Mouse (Mus musculus): Measurements from ENCODE around the gene Mars2. TPM values are rescaled to one million over a fixed set of nuclear protein-coding genes. Genes with fewer than 3 reads are reported as not detected.
A peak's percentile ranks its signal among the peaks of the same experiment; 100 is the strongest.

Gene Mars2
- total RNA-seq, 2 experiments from 2014 or later = 6.2 to 7.3 TPM

GRCm38 (mm10) chr1:55217191-55217590 is 19.8 kb upstream of the Mars2 start:
- no peak for DNase-seq (ENCODE audit: low spot score in 2 of 2)

- no peak for DNase-seq (ENCODE audit: low spot score in 2 of 2)
These were observed 15.6 kb upstream of the Mars2 start for GRCm38 (mm10) chr1:55221352-55221751.

GRCm38 (mm10) chr1:55223026-55223425 is 14.0 kb upstream of the Mars2 start:
- DNase-seq (ENCODE audit: low spot score in 2 of 2) = no peak

- peak in 1 of 2 experiments; percentile 7 for DNase-seq (ENCODE audit: low spot score in 2 of 2)
These were observed 12.9 kb upstream of the Mars2 start for GRCm38 (mm10) chr1:55224111-55224510.

GRCm38 (mm10) chr1:55225398-55225797 is 11.6 kb upstream of the Mars2 start:
- no peak for DNase-seq (ENCODE audit: low spot score in 2 of 2)

- no peak for DNase-seq (ENCODE audit: low spot score in 2 of 2)
These were observed 10.7 kb upstream of the Mars2 start, which contains the start of gene Rftn2 for GRCm38 (mm10) chr1:55226011-55226857. Gene Rftn2, minus strand, starts transcription at chr1:55226782.

GRCm38 (mm10) chr1:55227376-55227775 is 9.6 kb upstream of the Mars2 start:
- no peak for DNase-seq (ENCODE audit: low spot score in 2 of 2)

- no peak for DNase-seq (ENCODE audit: low spot score in 2 of 2)
These were observed 8.6 kb upstream of the Mars2 start for GRCm38 (mm10) chr1:55228256-55228884.

GRCm38 (mm10) chr1:55234910-55235520 is 2.0 kb upstream of the Mars2 start:
- no peak for DNase-seq (ENCODE audit: low spot score in 2 of 2)

- DNase-seq (ENCODE audit: low spot score in 2 of 2) = no peak
These were observed 490 bp upstream of the Mars2 start for GRCm38 (mm10) chr1:55236487-55236886.

GRCm38 (mm10) chr1:55237643-55238161 is 725 bp downstream of the Mars2 start:
- DNase-seq (ENCODE audit: low spot score in 2 of 2) = no peak

- no peak for DNase-seq (ENCODE audit: low spot score in 2 of 2)
These were observed 1.5 kb downstream of the Mars2 start for GRCm38 (mm10) chr1:55238496-55238895.

GRCm38 (mm10) chr1:55239237-55239636 is 2.3 kb downstream of the Mars2 start:
- DNase-seq (ENCODE audit: low spot score in 2 of 2) = no peak

- DNase-seq (ENCODE audit: low spot score in 2 of 2) = no peak
These were observed 9.4 kb downstream of the Mars2 start for GRCm38 (mm10) chr1:55246374-55246773.

GRCm38 (mm10) chr1:55264385-55264784 is 27.4 kb downstream of the Mars2 start:
- DNase-seq (ENCODE audit: low spot score in 2 of 2) = no peak

- DNase-seq (ENCODE audit: low spot score in 2 of 2) = no peak
These were observed 28.5 kb downstream of the Mars2 start for GRCm38 (mm10) chr1:55265447-55265846.

GRCm38 (mm10) chr1:55279081-55279480 is 42.1 kb downstream of the Mars2 start:
- no peak for DNase-seq (ENCODE audit: low spot score in 2 of 2)

Other genes starting within 250 kb of the Mars2 start
- 100 to 1,000 TPM; 105 to 117 TPM for gene Sf3b1, start 209.7 kb upstream of the Mars2 start, total RNA-seq (2021)
- gene Coq10b, start 184.4 kb upstream of the Mars2 start, total RNA-seq (2021) = 100 to 1,000 TPM; 113 to 139 TPM
- 100 to 1,000 TPM; 720 to 924 TPM for gene Hspe1, start 149.0 kb upstream of the Mars2 start, total RNA-seq (2021)
- 1,000 to 10,000 TPM; 1,240 to 1,713 TPM for gene Hspd1, start 148.9 kb upstream of the Mars2 start, total RNA-seq (2021)
- gene Mob4, start 105.9 kb upstream of the Mars2 start, total RNA-seq (2021) = 100 to 1,000 TPM; 230 to 477 TPM
- gene Rftn2, start 10.4 kb upstream of the Mars2 start, total RNA-seq (2021) = 10 to 100 TPM; 15.3 to 18.5 TPM
- gene Boll, start 126.3 kb downstream of the Mars2 start, total RNA-seq (2021) = under 1 TPM in 1 of 2 experiments, not detected in 1; 0.35 TPM
- 1 to 10 TPM; 4.1 to 4.5 TPM for gene Plcl1, start 168.7 kb downstream of the Mars2 start, total RNA-seq (2021)